Comparison of ENCODE assay signal across 8 mouse cellular contexts in genomic region chr16:60604613-60605012, GRCm38 (mm10). TPM values are rescaled to one million over a fixed set of nuclear protein-coding genes. Genes with fewer than 3 reads are reported as not detected.
DNase-seq lines count a peak whose midpoint lies in the region; ATAC-seq lines count a peak whose summit lies in the region.
"Had no signal": no experiment of that assay in that cellular context is flagged by ENCODE, and none has a peak within 500 bp of the region (broad histone marks: within the 10 kb centered on the region; RNA-seq: fewer than 3 reads in every experiment).

No protein-coding gene starts in this region.

- H3K4me1 ChIP-seq in liver, embryonic 12.5 days, result no peaks in the 10 kb centered on the region
- H3K4me1 ChIP-seq in forebrain, embryonic 12.5 days, result peaks cover 18% of the 10 kb centered on the region
- H3K4me1 ChIP-seq in limb, embryonic 12.5 days (replicated peaks), result peaks cover 14% of the 10 kb centered on the region
- peaks cover 11% of the 10 kb centered on the region; the same call in 1 of the 2 replicates for H3K4me1 ChIP-seq in stomach, embryonic 16.5 days (ENCODE audit: control insufficient read depth, insufficient read depth, low read length)

- no peaks in the 10 kb centered on the region for H3K9me3 ChIP-seq in liver, embryonic 12.5 days (replicated peaks)
- H3K9me3 ChIP-seq in forebrain, embryonic 12.5 days, result no peaks in the 10 kb centered on the region
- H3K9me3 ChIP-seq in limb, embryonic 12.5 days, result no peaks in the 10 kb centered on the region
- no peaks in the 10 kb centered on the region for H3K9me3 ChIP-seq in stomach, embryonic 16.5 days (replicated peaks; ENCODE audit: control insufficient read depth, low read length)

- H3K4me3 ChIP-seq in liver, embryonic 12.5 days, result 0 out of 2 replicates have a peak overlapping the region, but pooled peaks have one; percentile 17
- peak overlapping the region; percentile 52 for H3K4me3 ChIP-seq in forebrain, embryonic 12.5 days (replicated peaks)
- peak overlapping the region; percentile 50 for H3K4me3 ChIP-seq in limb, embryonic 12.5 days (replicated peaks)
- H3K4me3 ChIP-seq in stomach, embryonic 16.5 days (replicated peaks; ENCODE audit: low read length), result peak overlapping the region; percentile 39

- no peak overlapping the region for H3K9ac ChIP-seq in liver, embryonic 12.5 days
- H3K9ac ChIP-seq in forebrain, embryonic 12.5 days, result peak overlapping the region; percentile 56
- peak overlapping the region; percentile 50; the same call in 1 of the 2 replicates for H3K9ac ChIP-seq in limb, embryonic 12.5 days (replicated peaks)
- H3K9ac ChIP-seq in stomach, embryonic 16.5 days (ENCODE audit: low read length), result no peak overlapping the region

- DNase-seq in liver, result no peak
- no peak for DNase-seq in urinary bladder, postnatal 25 days (ENCODE audit: low spot score)
- DNase-seq in lung, adult 18-20 months, result no peak

- WGBS in liver, embryonic 12.5 days (ENCODE audit: insufficient replicate concordance), result 4% methylated on average over 10 of the region's 10 CpGs
- WGBS in forebrain, embryonic 12.5 days, result under 1% methylated on average over 10 of the region's 10 CpGs
- 4% methylated on average over 10 of the region's 10 CpGs for WGBS in limb, embryonic 12.5 days
- 2% methylated on average over 10 of the region's 10 CpGs for WGBS in stomach, embryonic 16.5 days

- H3K4me2 ChIP-seq in liver, embryonic 12.5 days, result peak overlapping the region; percentile 46
- H3K4me2 ChIP-seq in forebrain, embryonic 12.5 days, result peak overlapping the region; percentile 94
- peak overlapping the region; percentile 92 for H3K4me2 ChIP-seq in limb, embryonic 12.5 days
- peak overlapping the region; percentile 70 for H3K4me2 ChIP-seq in stomach, embryonic 16.5 days (ENCODE audit: low read depth, low read length)

- H3K27ac ChIP-seq in liver, embryonic 12.5 days, result no peak overlapping the region
- no peak overlapping the region for H3K27ac ChIP-seq in forebrain, embryonic 12.5 days
- H3K27ac ChIP-seq in limb, embryonic 12.5 days, result no peak overlapping the region
- no peak overlapping the region for H3K27ac ChIP-seq in stomach, embryonic 16.5 days (ENCODE audit: low read length)

- H3K27me3 ChIP-seq in liver, embryonic 12.5 days (replicated peaks), result peaks cover 29% of the 10 kb centered on the region
- peaks cover 23% of the 10 kb centered on the region; the same call in 1 of the 2 replicates for H3K27me3 ChIP-seq in forebrain, embryonic 12.5 days
- peaks cover 35% of the 10 kb centered on the region for H3K27me3 ChIP-seq in limb, embryonic 12.5 days
- H3K27me3 ChIP-seq in stomach, embryonic 16.5 days (ENCODE audit: control insufficient read depth, insufficient read depth, low read length), result peaks cover 20% of the 10 kb centered on the region

- H3K36me3 ChIP-seq in liver, embryonic 12.5 days, result no peaks in the 10 kb centered on the region
- H3K36me3 ChIP-seq in forebrain, embryonic 12.5 days (replicated peaks), result no peaks in the 10 kb centered on the region
- no peaks in the 10 kb centered on the region for H3K36me3 ChIP-seq in limb, embryonic 12.5 days
- H3K36me3 ChIP-seq in stomach, embryonic 16.5 days (ENCODE audit: control insufficient read depth, insufficient read depth, low read length), result no peaks in the 10 kb centered on the region

- ATAC-seq in liver, embryonic 12.5 days, result no peak
- ATAC-seq in forebrain, embryonic 12.5 days (ENCODE audit: low FRiP score), result 0 out of 2 replicates have a peak, but pooled peaks have one; percentile 9
- ATAC-seq in limb, embryonic 12.5 days (ENCODE audit: insufficient number of reproducible peaks, insufficient read depth, low FRiP score, low TSS enrichment, low read depth), result 0 out of 2 replicates have a peak, but pooled peaks have one; percentile 14
- ATAC-seq in stomach, embryonic 16.5 days (ENCODE audit: insufficient read depth, low FRiP score), result no peak

RNA-seq across cellular contexts. Expression of gene Epha6, which starts 0.7 kb away (rescaled TPM):
- not detected in 2 replicates for polyA plus RNA-seq in liver, embryonic 12.5 days (2016; fragmentation: Nextera tagmentation; extraction: Ambion mirVana)
- polyA plus RNA-seq in forebrain, embryonic 12.5 days (2016; fragmentation: Nextera tagmentation; extraction: Ambion mirVana), result 0.96 and 1.3 TPM in 2 replicates
- polyA plus RNA-seq in limb, embryonic 12.5 days (2016; fragmentation: Nextera tagmentation; extraction: Ambion mirVana), result 0.51 TPM in 2 replicates
- 0.24 and 0.34 TPM in 2 replicates for polyA plus RNA-seq in stomach, embryonic 16.5 days (2015; fragmentation: Nextera tagmentation; extraction: Ambion mirVana)
- polyA plus RNA-seq: small intestine, adult 2 months had no signal

Comparison
In these comparisons a context has a peak if more than half of its experiments do, and no peak if none do; other contexts are left out.
1. ATAC-seq: peak in forebrain, embryonic 12.5 days (single experiment) and limb, embryonic 12.5 days (single experiment); none in liver, embryonic 12.5 days (single experiment) and stomach, embryonic 16.5 days (single experiment).
2. H3K9ac ChIP-seq: peak in forebrain, embryonic 12.5 days (single experiment) and limb, embryonic 12.5 days (single experiment); none in liver, embryonic 12.5 days (single experiment) and stomach, embryonic 16.5 days (single experiment).
3. Peak in every context shown above with its lines, with median percentiles within 50 percentile points of each other: H3K4me2 ChIP-seq and H3K4me3 ChIP-seq.